Mouse (Mus musculus): ENCODE measurements around the gene Hopx.
"Not testable (repeated sequence)": the region's sequence is repeated elsewhere in the genome, so short reads cannot be mapped to it uniquely, and the experiment has no call there.

Hopx gene

GRCm38 (mm10) chr5:77119475-77120422, 4.8 kb upstream of the Hopx start:
- POLR2A ChIA-PET = interaction anchor here in 2 of 4 experiments (0.9 to 1.5 kb wide), 7 partner anchors 10 to 145 kb away, joined by 3 to 5 read pairs (median 3); partner anchors contain the start of gene Srp72 (in 1 of the 2)
- CTCF ChIA-PET = interaction anchor here in 3 of 4 experiments (0.5 to 1.5 kb wide), 4 partner anchors 30 to 399 kb away, joined by 3 to 4 read pairs (median 3); no protein-coding TSS in a partner anchor

DNA sequence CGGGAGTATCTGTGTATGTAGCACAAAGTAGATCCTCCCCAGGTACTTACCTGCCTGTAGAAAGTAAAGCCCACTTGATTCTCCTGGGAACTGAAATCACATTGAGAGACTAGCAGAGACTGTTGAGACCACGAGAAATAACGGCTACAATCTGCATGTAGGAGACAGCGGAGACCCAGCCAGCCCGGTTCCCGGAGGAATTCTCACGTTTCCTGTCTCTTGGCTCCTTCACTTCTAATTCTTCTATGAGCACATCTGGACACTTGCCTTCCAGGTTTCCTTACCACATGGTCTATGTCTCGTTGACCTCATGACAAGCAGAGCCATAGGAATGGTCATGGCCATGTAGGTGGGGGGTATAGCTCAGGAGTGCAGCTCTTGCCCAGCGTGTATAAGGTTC, 811 bp upstream of the Hopx start:
- ChIA-PET POLR2A (interaction anchor here in 3 of 4 experiments (0.6 to 3.4 kb wide), 7 partner anchors 13 to 508 kb away, joined by 3 to 13 read pairs (median 3); partner anchors contain the start of genes Paics (in 1 of the 3) and Ppat (in 1 of the 3)), CTCF (interaction anchor here in 2 of 4 experiments (0.6 to 1.3 kb wide), 5 partner anchors 29 to 78 kb away, joined by 3 read pairs; no protein-coding TSS in a partner anchor)

GRCm38 (mm10) chr5:77113773-77114172, 1.1 kb downstream of the Hopx start:
- ChIA-PET CTCF (interaction anchor here in 1 of 4 experiments (1.3 kb wide), 1 partner anchor 25 kb away, joined by 3 read pairs; no protein-coding TSS in a partner anchor), POLR2A (interaction anchor here in 1 of 4 experiments (2.5 to 3.4 kb wide), 2 partner anchors 11 to 27 kb away, joined by 6 to 13 read pairs; no protein-coding TSS in a partner anchor)

- CTCF ChIA-PET = no interaction called here
- POLR2A ChIA-PET = no interaction called here
These were observed 2.9 kb downstream of the Hopx start for GRCm38 (mm10) chr5:77112066-77112465.

DNA sequence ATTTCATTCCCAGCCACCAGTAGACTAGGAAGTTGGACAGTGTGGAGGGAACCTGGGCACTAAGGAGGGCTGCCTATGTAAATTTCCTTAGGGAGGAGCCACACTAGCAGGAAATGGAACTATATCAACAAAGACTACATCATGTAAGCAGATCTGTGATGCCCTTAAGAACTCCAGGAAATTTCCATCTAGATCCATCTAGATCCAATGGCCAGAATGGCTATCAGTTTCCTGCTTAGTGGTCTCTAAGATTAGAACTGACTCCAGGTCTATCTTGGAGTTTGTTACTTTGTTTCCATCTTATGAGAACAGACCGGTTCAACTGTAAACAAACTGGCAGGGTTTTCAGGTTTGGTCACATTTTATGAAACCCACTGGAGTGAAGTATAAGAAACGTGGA, 5.1 kb downstream of the Hopx start:
- POLR2A ChIA-PET = no interaction called here
- CTCF ChIA-PET = no interaction called here

DNA sequence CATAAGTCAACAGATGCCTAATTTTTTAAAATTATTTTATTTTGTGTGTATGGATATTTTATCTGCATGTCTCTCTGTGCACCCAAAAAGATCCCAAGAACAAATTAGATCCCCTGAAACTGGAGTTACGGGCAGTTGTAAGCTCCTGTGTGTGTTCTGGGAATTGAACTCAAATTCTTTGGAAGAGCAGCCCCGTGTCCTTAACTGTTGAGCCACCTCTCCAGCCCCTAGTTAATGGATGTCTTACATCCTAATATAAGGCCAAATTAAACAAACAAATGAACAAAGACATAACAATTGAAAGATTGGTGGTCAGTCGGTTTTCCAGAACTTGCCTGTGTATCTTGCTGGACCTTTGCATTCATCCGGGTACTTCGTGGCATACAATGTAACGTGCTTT, 6.1 kb downstream of the Hopx start:
- POLR2A ChIA-PET = no interaction called here
- CTCF ChIA-PET = no interaction called here

GRCm38 (mm10) chr5:77107146-77107822, 7.6 kb downstream of the Hopx start:
- POLR2A ChIA-PET = interaction anchor here in 1 of 4 experiments (0.6 to 1.0 kb wide), 4 partner anchors 13 to 20 kb away, joined by 3 to 5 read pairs (median 4); no protein-coding TSS in a partner anchor
- CTCF ChIA-PET = no interaction called here

- CTCF ChIA-PET = interaction anchor here in 3 of 4 experiments (0.5 to 1.8 kb wide), 4 partner anchors 14 to 201 kb away, joined by 3 to 6 read pairs (median 5); no protein-coding TSS in a partner anchor
- POLR2A ChIA-PET = interaction anchor here in 2 of 4 experiments (1.1 to 1.4 kb wide), 4 partner anchors 12 to 16 kb away, joined by 4 to 6 read pairs (median 4); partner anchors contain the start of gene Hopx (in 2 of the 2)
These were observed 12.2 kb downstream of the Hopx start for GRCm38 (mm10) chr5:77102522-77103365.

GRCm38 (mm10) chr5:77100691-77101090, 14.2 kb downstream of the Hopx start:
- ChIA-PET CTCF (interaction anchor here in 1 of 4 experiments (2.2 kb wide), 1 partner anchor 11 kb away, joined by 8 read pairs; no protein-coding TSS in a partner anchor), POLR2A (no interaction called here)

- POLR2A ChIA-PET = interaction anchor here in 1 of 4 experiments (0.8 kb wide), 1 partner anchor 36 kb away, joined by 3 read pairs; no protein-coding TSS in a partner anchor
- CTCF ChIA-PET = interaction anchor here in 2 of 4 experiments (1.2 to 2.2 kb wide), 3 partner anchors 11 to 123 kb away, joined by 3 to 8 read pairs (median 4); no protein-coding TSS in a partner anchor
These were observed 14.9 kb downstream of the Hopx start for GRCm38 (mm10) chr5:77099997-77100380.

DNA sequence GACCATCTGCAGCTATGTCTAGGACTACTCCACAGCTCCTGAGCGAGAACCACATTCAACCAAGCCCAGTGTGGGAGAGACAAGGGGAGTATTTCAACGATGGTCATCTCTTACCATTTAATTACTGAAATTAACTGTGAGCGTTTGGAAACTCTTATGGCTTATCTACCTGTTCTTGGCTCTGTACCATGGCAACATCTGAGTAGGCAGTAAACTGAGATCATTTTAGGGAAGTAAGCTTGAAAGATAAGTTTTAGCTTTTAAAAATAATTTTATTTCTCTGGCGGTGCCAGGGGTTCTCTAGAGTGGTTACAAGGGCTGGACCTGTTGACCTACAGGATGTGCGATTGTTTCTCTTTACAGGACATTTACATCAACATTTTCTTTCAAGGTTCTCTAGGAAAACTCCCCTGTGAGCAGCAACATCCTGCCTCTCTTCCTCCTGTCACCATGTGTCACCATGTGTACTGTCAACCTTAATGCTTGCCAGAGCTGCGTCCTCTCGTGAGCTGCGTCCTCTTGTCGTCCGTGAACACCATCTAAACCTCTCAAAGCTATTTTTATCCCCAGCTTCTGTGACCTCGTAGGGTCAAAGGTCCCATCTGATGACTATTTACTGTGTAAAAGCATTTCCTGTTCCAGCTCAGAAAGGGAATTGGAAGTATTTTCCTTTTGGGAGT, 15.5 kb downstream of the Hopx start:
- ChIA-PET POLR2A (interaction anchor here in 1 of 4 experiments (0.8 kb wide), 1 partner anchor 37 kb away, joined by 3 read pairs; no protein-coding TSS in a partner anchor), CTCF (interaction anchor here in 2 of 4 experiments (1.2 to 2.2 kb wide), 3 partner anchors 10 to 124 kb away, joined by 3 to 8 read pairs (median 4); no protein-coding TSS in a partner anchor)

DNA sequence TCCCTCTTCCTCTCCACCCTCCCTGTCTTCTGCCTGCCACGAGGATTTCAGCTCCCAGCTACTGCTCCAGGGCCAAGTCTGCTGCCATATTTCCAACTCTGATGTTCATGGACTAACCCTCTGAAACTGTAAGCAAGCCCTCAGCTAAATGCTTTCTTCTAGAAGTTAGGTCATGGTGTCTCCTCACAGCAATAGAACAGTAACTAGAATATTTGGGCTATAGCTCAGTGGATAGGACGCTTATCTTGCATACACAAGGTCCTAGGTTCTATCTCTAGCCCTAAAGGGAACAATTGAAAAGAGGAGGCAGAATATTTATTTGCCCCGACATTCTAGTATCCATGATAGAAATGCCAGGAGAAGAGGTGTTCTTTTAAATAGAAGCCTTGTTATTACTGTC, 16.0 kb downstream of the Hopx start:
- ChIA-PET CTCF (interaction anchor here in 2 of 4 experiments (1.2 to 2.2 kb wide), 3 partner anchors 9 to 124 kb away, joined by 3 to 8 read pairs (median 4); no protein-coding TSS in a partner anchor), POLR2A (no interaction called here)

GRCm38 (mm10) chr5:77097686-77098085, 17.2 kb downstream of the Hopx start:
- CTCF ChIA-PET = no interaction called here
- POLR2A ChIA-PET = interaction anchor here in 1 of 4 experiments (1.4 kb wide), 1 partner anchor 11 kb away, joined by 3 read pairs; no protein-coding TSS in a partner anchor

GRCm38 (mm10) chr5:77096194-77096593, 18.7 kb downstream of the Hopx start:
- POLR2A ChIA-PET = interaction anchor here in 2 of 4 experiments (0.8 to 1.4 kb wide), 3 partner anchors 9 to 131 kb away, joined by 3 to 6 read pairs (median 4); no protein-coding TSS in a partner anchor
- CTCF ChIA-PET = not testable (repeated sequence)

- CTCF ChIA-PET = interaction anchor here in 1 of 4 experiments (0.9 kb wide), 1 partner anchor 100 kb away, joined by 3 read pairs; no protein-coding TSS in a partner anchor
These were observed 20.1 kb downstream of the Hopx start for GRCm38 (mm10) chr5:77094510-77095491.

GRCm38 (mm10) chr5:77093961-77094360, 21.0 kb downstream of the Hopx start:
- ChIA-PET POLR2A (interaction anchor here in 3 of 4 experiments (0.6 to 1.2 kb wide), 6 partner anchors 8 to 1486 kb away, joined by 3 to 4 read pairs (median 3); no protein-coding TSS in a partner anchor), CTCF (interaction anchor here in 1 of 4 experiments (0.9 kb wide), 1 partner anchor 100 kb away, joined by 3 read pairs; no protein-coding TSS in a partner anchor)

More at GRCm38 (mm10) chr5:77094510-77095491, 20.1 kb downstream of the Hopx start:
- POLR2A ChIA-PET = interaction anchor here in 3 of 4 experiments (0.6 to 1.2 kb wide), 8 partner anchors 8 to 1485 kb away, joined by 3 to 6 read pairs (median 3); no protein-coding TSS in a partner anchor
